Mouse (Mus musculus) megakaryocyte, embryonic 14.5 days (primary cell): ENCODE data around the gene Sf3b3. TPM values are rescaled to one million over a fixed set of nuclear protein-coding genes. Genes with fewer than 3 reads are reported as not detected.
A peak's percentile ranks its signal among the peaks of the same experiment; 100 is the strongest.
"Not testable (repeated sequence)": the region's sequence is repeated elsewhere in the genome, so short reads cannot be mapped to it uniquely, and the experiment has no call there.

Source experiments
- H3K27me3 ChIP-seq: replicated peaks from 2 replicates; pipeline ENCODE3; 2012; ENCODE audit warnings: inconsistent platforms
- H3K36me3 ChIP-seq: replicated peaks from 2 replicates; pipeline ENCODE3; 2012; ENCODE audit warnings: low read length, inconsistent platforms, mixed read lengths
- H3K4me1 ChIP-seq: 2 replicates; pipeline ENCODE4 v1.6.1; 2012; ENCODE audit warnings: inconsistent platforms
- H3K4me3 ChIP-seq: replicated peaks from 2 replicates; pipeline ENCODE3; 2012; ENCODE audit warnings: moderate library complexity, mild to moderate bottlenecking, inconsistent platforms
- H3K9me3 ChIP-seq: 2 replicates; pipeline ENCODE4 v1.6.1; 2012; ENCODE audit warnings: inconsistent platforms
- FLI1 ChIP-seq: IDR thresholded peaks from 2 replicates; pipeline ENCODE4 v1.6.1; 2012; ENCODE audit warnings: low read length, inconsistent platforms, mixed read lengths
- GATA1 ChIP-seq: IDR thresholded peaks from 3 replicates; pipeline ENCODE4 v1.6.1; 2012; ENCODE audit warnings: mixed read lengths, low read length, inconsistent platforms, borderline replicate concordance
- polyA plus RNA-seq: library from polyadenylated mRNA; stranded (reverse); fragments of >175 nt; gene quantifications from 2 replicates; pipeline ENCODE4 v1.2.3, GENCODE M21; 2012; ENCODE audit warnings: low replicate concordance; ENCODE audit not compliant: insufficient read depth

Sf3b3 gene
- polyA plus RNA-seq, 1 experiment = 3.4 TPM

- TF ChIP-seq GATA1 (no peak), FLI1 (no peak)
- Histone ChIP-seq H3K36me3 (no peaks in the 10 kb centered on the region), H3K27me3 (peaks cover 20% of the 10 kb centered on the region), H3K4me1 (peaks cover 63% of the 10 kb centered on the region), H3K4me3 (peak overlapping the region; percentile 83), H3K9me3 (peaks cover 32% of the 10 kb centered on the region)
Observed at GRCm38 (mm10) chr8:110793511-110793910, 53.1 kb downstream of the Sf3b3 start.

GRCm38 (mm10) chr8:110792574-110793200, 53.9 kb downstream of the Sf3b3 start:
- TF ChIP-seq GATA1 (no peak), FLI1 (no peak)
- H3K36me3 ChIP-seq = no peaks in the 10 kb centered on the region
- peaks cover 32% of the 10 kb centered on the region for H3K9me3 ChIP-seq
- peaks cover 63% of the 10 kb centered on the region for H3K4me1 ChIP-seq
- peaks cover 20% of the 10 kb centered on the region for H3K27me3 ChIP-seq
- peak overlapping the region; percentile 83 for H3K4me3 ChIP-seq

GRCm38 (mm10) chr8:110791164-110791563, 55.4 kb downstream of the Sf3b3 start:
- TF ChIP-seq GATA1 = no peak
- no peak for TF ChIP-seq FLI1
- no peaks in the 10 kb centered on the region for H3K36me3 ChIP-seq
- H3K4me3 ChIP-seq = no peak overlapping the region
- H3K27me3 ChIP-seq = peaks cover 16% of the 10 kb centered on the region
- H3K4me1 ChIP-seq = peaks cover 74% of the 10 kb centered on the region
- H3K9me3 ChIP-seq = peaks cover 17% of the 10 kb centered on the region

GRCm38 (mm10) chr8:110790270-110790669, 56.3 kb downstream of the Sf3b3 start:
- H3K27me3 ChIP-seq = peaks cover 16% of the 10 kb centered on the region

GRCm38 (mm10) chr8:110789571-110789970, 57.0 kb downstream of the Sf3b3 start:
- H3K36me3 ChIP-seq = no peaks in the 10 kb centered on the region
- TF ChIP-seq FLI1 (no peak), GATA1 (no peak)
- peaks cover 16% of the 10 kb centered on the region for H3K27me3 ChIP-seq
- peaks cover 83% of the 10 kb centered on the region for H3K4me1 ChIP-seq
- peak overlapping the region; percentile 71 for H3K4me3 ChIP-seq
- H3K9me3 ChIP-seq = peaks cover 4% of the 10 kb centered on the region

More at GRCm38 (mm10) chr8:110790270-110790669, 56.3 kb downstream of the Sf3b3 start:
- TF ChIP-seq FLI1 = no peak
- no peak for TF ChIP-seq GATA1
- peak overlapping the region; percentile 34 for H3K4me3 ChIP-seq
- H3K9me3 ChIP-seq = peaks cover 8% of the 10 kb centered on the region
- H3K36me3 ChIP-seq = no peaks in the 10 kb centered on the region
- peaks cover 83% of the 10 kb centered on the region for H3K4me1 ChIP-seq

GRCm38 (mm10) chr8:110788981-110789380, 57.6 kb downstream of the Sf3b3 start:
- peaks cover 13% of the 10 kb centered on the region for H3K27me3 ChIP-seq
- H3K9me3 ChIP-seq = no peaks in the 10 kb centered on the region
- no peak overlapping the region for H3K4me3 ChIP-seq
- H3K4me1 ChIP-seq = peaks cover 81% of the 10 kb centered on the region
- no peak for TF ChIP-seq GATA1
- no peak for TF ChIP-seq FLI1
- no peaks in the 10 kb centered on the region for H3K36me3 ChIP-seq

GRCm38 (mm10) chr8:110787411-110787954, 59.1 kb downstream of the Sf3b3 start:
- TF ChIP-seq GATA1 (no peak), FLI1 (no peak)
- Histone ChIP-seq H3K36me3 (no peaks in the 10 kb centered on the region), H3K4me1 (peaks cover 75% of the 10 kb centered on the region), H3K27me3 (no peaks in the 10 kb centered on the region), H3K9me3 (0 out of 2 replicates have a peak, but pooled peaks cover 3% of the 10 kb centered on the region), H3K4me3 (no peak overlapping the region)

- Histone ChIP-seq H3K4me1 (peaks cover 74% of the 10 kb centered on the region), H3K27me3 (no peaks in the 10 kb centered on the region), H3K36me3 (no peaks in the 10 kb centered on the region), H3K9me3 (0 out of 2 replicates have a peak, but pooled peaks cover 4% of the 10 kb centered on the region), H3K4me3 (no peak overlapping the region)
- TF ChIP-seq GATA1 = no peak
Observed at GRCm38 (mm10) chr8:110786934-110787333, 59.7 kb downstream of the Sf3b3 start.

- not testable (repeated sequence) for H3K36me3 ChIP-seq, H3K27me3 ChIP-seq, H3K4me3 ChIP-seq, H3K9me3 ChIP-seq
- peaks cover 72% of the 10 kb centered on the region for H3K4me1 ChIP-seq
Observed at GRCm38 (mm10) chr8:110786501-110786900, 60.1 kb downstream of the Sf3b3 start.

GRCm38 (mm10) chr8:110785366-110785765, 61.2 kb downstream of the Sf3b3 start:
- H3K4me3 ChIP-seq = peak overlapping the region; percentile 42
- 0 out of 2 replicates have a peak, but pooled peaks cover 5% of the 10 kb centered on the region for H3K9me3 ChIP-seq
- H3K27me3 ChIP-seq = no peaks in the 10 kb centered on the region
- no peaks in the 10 kb centered on the region for H3K36me3 ChIP-seq
- no peak for TF ChIP-seq FLI1
- TF ChIP-seq GATA1 = no peak
- H3K4me1 ChIP-seq = peaks cover 61% of the 10 kb centered on the region
